Mouse (Mus musculus) stomach, embryonic 16.5 days (tissue): ENCODE results near the gene Chit1. TPM values are rescaled to one million over a fixed set of nuclear protein-coding genes. Genes with fewer than 3 reads are reported as not detected.

Source experiments
- ATAC-seq: fragments of 200-750 bp; cut with Nextera tagmentation; 2 replicates; pipeline ENCODE4 v1.8.0; 2017; ENCODE audit warnings: moderate number of reproducible peaks, moderate TSS enrichment; ENCODE audit not compliant: insufficient read depth, low FRiP score
- H3K27ac ChIP-seq: fragments of 300-500 bp; sonication (generic); 2 replicates; pipeline ENCODE4 v1.5.1; 2014; ENCODE audit warnings: low read length
- H3K27me3 ChIP-seq: fragments of 300-500 bp; sonication (generic); 2 replicates; pipeline ENCODE4 v1.6.1; 2014; ENCODE audit warnings: low read length, control low read depth, mixed read lengths; ENCODE audit not compliant: control insufficient read depth, insufficient read depth
- H3K36me3 ChIP-seq: fragments of 300-500 bp; sonication (generic); 2 replicates; pipeline ENCODE4 v1.6.1; 2014; ENCODE audit warnings: low read length; ENCODE audit not compliant: control insufficient read depth, insufficient read depth
- H3K4me1 ChIP-seq: fragments of 300-500 bp; sonication (generic); 2 replicates; pipeline ENCODE4 v1.6.1; 2014; ENCODE audit warnings: low read length, control low read depth, mixed read lengths; ENCODE audit not compliant: control insufficient read depth, insufficient read depth
- H3K4me2 ChIP-seq: fragments of 300-500 bp; sonication (generic); 2 replicates; pipeline ENCODE4 v1.6.1; 2014; ENCODE audit warnings: low read depth, low read length, mixed read lengths
- H3K4me3 ChIP-seq: fragments of 300-500 bp; sonication (generic); replicated peaks from 2 replicates; pipeline ENCODE4 v1.5.1; 2014; ENCODE audit warnings: mild to moderate bottlenecking, low read length
- H3K9ac ChIP-seq: fragments of 300-500 bp; sonication (generic); 2 replicates; pipeline ENCODE4 v1.6.1; 2014; ENCODE audit warnings: low read length
- H3K9me3 ChIP-seq: fragments of 300-500 bp; sonication (generic); replicated peaks from 2 replicates; pipeline ENCODE4 v1.6.1; 2016; ENCODE audit warnings: low read length, control low read depth; ENCODE audit not compliant: control insufficient read depth
- WGBS: fragments of 180-500 bp; shearing (Covaris S2); extraction: QIAGEN DNeasy Blood & Tissue Kit; methylation state at CpG from one replicate; pipeline ENCODE4 v1.1.7; 2014; 5-methylcytosine and 5-hydroxymethylcytosine counted together
- polyA plus RNA-seq: library from polyadenylated mRNA; unstranded; fragments of >200 nt; fragmentation: Nextera tagmentation; extraction: Ambion mirVana; gene quantifications from 2 replicates; pipeline ENCODE4 v1.2.1, GENCODE M21; 2015

Chit1 gene
- polyA plus RNA-seq, 1 experiment from 2014 or later: 4.8 TPM

DNA sequence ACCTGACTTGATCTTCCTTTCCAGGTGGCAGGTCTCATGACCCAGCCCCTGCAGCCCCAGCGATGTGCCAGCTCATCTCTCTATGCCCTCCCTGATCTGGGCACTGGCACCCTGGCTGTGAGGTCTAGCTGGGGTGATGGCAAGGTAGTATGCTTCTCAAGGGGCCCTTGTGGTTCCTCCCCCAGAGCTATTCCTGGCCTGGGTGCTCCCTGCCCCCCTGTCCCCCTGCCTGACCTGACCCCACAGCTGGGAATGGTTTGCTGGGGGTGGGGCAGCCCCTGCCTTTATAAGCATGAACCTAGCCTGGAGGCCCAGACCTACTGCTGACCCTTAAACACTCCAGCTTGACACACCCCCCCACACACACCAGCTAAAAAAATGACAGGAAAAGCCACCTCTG is 82.1 kb downstream of the Chit1 start, which contains the start of gene Mybph:
Gene Mybph, plus strand, starts transcription at position 323 of the 400 bp plus-strand sequence.
- no peak for ATAC-seq
- WGBS: 100% methylated on average over 1 of the region's 1 CpGs

DNA sequence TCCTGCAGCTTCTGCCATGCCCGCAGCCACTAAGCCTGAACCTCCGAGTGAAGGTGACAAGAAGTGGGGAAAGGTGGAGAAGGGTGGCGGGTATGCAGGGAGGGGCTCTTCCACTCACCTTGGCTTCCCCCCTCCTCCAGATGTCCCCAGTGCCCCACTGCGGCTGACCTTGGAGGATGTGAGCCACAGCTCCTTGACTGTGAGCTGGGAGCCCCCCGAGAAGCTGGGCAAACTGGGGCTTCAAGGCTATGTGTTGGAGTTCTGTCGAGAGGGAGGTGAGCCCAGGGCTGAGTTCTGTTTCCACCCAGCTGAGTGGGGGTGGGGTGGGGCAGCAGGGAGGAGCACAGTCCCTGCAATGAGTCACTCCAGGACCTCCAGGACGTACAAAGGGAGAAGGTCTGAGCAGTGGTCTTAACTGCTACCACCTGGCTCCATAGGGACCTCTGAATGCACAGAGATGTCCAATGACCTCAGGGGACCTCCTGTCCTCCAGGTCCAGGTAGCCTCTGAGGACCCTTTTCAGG is 82.7 kb downstream of the Chit1 start:
- Histone ChIP-seq H3K9ac (0 out of 2 replicates have a peak overlapping the region, but pooled peaks have one; percentile 9), H3K4me1 (peaks cover 14% of the 10 kb centered on the region), H3K9me3 (no peaks in the 10 kb centered on the region), H3K27me3 (no peaks in the 10 kb centered on the region), H3K4me3 (no peak overlapping the region), H3K27ac (no peak overlapping the region), H3K4me2 (no peak overlapping the region), H3K36me3 (no peaks in the 10 kb centered on the region)
- WGBS: 51% methylated on average over 7 of the region's 7 CpGs
- ATAC-seq: 0 out of 2 replicates have a peak, but pooled peaks have one; percentile 16

More for the DNA sequence above, 82.1 kb downstream of the Chit1 start, which contains the start of gene Mybph:
- Histone ChIP-seq H3K9ac (0 out of 2 replicates have a peak within 1 kb of the TSS, but pooled peaks have one; percentile 9), H3K4me1 (peaks cover 14% of the 10 kb centered on the region), H3K4me3 (no peak within 1 kb of the TSS), H3K4me2 (no peak within 1 kb of the TSS), H3K36me3 (no peaks in the 10 kb centered on the region), H3K27me3 (no peaks in the 10 kb centered on the region), H3K27ac (no peak within 1 kb of the TSS), H3K9me3 (no peaks in the 10 kb centered on the region)

DNA sequence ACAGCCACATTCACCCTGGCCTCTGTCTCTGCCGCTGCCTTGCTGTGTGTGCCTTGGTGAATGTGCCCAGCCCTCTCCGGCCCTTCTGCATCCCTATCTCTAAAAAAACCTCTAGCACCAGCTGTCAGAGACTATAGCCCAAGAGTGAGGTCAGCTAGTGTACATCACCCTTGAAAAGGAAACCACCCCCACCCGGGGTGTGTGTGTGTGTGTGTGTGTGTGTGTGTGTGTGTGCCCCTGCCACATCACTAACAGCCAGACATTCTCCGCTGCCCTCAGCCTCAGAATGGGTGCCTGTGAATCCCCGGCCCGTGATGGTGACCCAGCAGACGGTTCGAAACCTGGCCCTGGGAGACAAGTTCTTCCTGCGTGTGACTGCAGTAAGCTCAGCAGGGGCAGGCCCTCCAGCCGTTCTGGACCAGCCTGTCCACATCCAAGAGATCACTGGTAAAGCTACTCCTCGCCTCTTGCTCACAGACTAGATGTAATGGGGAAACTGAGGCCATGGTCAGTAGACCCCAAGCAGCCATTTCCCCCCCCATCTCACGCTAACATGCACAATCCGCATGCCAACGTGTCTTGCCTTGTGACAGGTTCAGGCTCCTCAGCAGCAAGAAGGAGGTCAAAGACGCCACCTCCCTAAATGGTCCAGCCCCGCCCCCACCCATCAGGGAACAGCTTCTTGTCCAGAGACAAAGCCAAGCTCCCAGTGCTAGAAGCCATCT is 83.4 kb downstream of the Chit1 start:
- H3K4me1 ChIP-seq: peaks cover 14% of the 10 kb centered on the region
- H3K27me3 ChIP-seq: no peaks in the 10 kb centered on the region
- 76% methylated on average over 16 of the region's 16 CpGs for WGBS
- H3K4me2 ChIP-seq: no peak overlapping the region
- no peak overlapping the region for H3K27ac ChIP-seq
- H3K4me3 ChIP-seq: no peak overlapping the region
- H3K9me3 ChIP-seq: no peaks in the 10 kb centered on the region
- H3K9ac ChIP-seq: no peak overlapping the region
- no peaks in the 10 kb centered on the region for H3K36me3 ChIP-seq
- ATAC-seq: no peak

DNA sequence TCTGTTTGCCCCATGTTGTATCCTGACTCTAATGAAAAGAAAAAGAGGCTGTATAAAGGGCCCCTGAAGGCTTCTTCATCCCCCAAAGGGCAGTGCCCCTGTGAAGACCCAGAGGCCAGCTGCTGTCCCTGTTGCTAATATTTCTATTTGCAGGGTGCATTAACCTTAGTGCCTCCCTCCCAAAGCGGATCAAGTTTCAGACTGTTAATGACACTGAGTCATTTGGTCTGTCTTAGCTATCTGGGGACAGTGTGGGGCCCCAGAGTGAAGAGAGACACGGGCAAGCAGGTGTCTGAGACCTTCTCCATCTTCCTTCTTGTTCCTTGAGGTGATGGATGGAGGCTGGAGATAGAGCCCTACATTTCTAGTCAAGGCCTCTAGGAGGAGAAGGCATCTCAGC is 84.1 kb downstream of the Chit1 start:
- ATAC-seq: no peak
- Histone ChIP-seq H3K9ac (no peak overlapping the region), H3K4me2 (no peak overlapping the region), H3K27me3 (no peaks in the 10 kb centered on the region), H3K27ac (no peak overlapping the region), H3K9me3 (no peaks in the 10 kb centered on the region), H3K36me3 (no peaks in the 10 kb centered on the region), H3K4me3 (no peak overlapping the region), H3K4me1 (peaks cover 14% of the 10 kb centered on the region)
- 38% methylated on average over 2 of the region's 2 CpGs for WGBS

DNA sequence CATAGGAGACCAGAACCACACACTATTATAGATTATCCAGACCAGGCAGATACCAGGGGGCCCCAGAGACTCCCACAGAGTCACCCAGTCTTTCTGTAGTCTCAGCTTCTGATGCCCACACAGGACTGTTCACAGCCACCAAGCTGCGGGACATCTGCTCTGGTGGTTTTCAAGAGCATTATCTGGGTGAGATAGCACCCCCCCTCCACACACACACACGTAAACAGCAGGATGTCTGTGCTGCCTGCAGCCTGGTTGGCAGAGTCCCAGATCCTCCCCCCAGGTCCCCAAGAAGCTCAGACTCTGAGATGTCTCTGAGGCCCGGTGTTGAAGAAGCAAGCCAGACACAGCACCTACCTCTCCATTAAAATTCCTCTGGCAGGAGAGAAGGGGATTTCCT is 84.5 kb downstream of the Chit1 start:
- Histone ChIP-seq H3K27me3 (no peaks in the 10 kb centered on the region), H3K4me2 (no peak overlapping the region), H3K36me3 (no peaks in the 10 kb centered on the region), H3K9ac (peak overlapping the region; percentile 10; the same call in 1 of the 2 replicates), H3K4me1 (peaks cover 14% of the 10 kb centered on the region), H3K27ac (peak overlapping the region; percentile 54; the same call in 1 of the 2 replicates), H3K4me3 (no peak overlapping the region), H3K9me3 (no peaks in the 10 kb centered on the region)
- 30% methylated on average over 3 of the region's 3 CpGs for WGBS
- ATAC-seq: no peak

DNA sequence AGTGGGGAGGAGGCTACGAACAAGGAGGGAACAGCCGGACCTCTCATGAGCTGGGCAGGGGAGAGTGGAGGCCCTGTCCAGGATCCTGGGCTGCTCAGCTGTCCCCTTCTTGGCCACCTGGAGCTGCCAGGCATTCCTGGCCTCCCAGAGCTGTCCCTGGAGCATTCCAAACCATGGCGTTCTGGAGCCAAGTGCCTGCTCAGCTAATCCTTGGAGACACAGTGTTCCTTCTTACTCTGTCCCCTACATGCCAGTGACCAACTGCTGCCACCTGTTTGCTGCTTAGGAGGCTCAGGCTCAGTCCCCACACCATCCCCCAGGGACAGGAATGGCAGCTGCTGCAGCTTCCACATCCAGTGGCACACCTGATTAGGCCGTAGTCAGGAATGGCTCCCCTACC is 84.9 kb downstream of the Chit1 start:
- peaks cover 14% of the 10 kb centered on the region for H3K4me1 ChIP-seq
- ATAC-seq: peak; percentile 26; the same call in 1 of the 2 replicates
- H3K27me3 ChIP-seq: no peaks in the 10 kb centered on the region
- no peak overlapping the region for H3K4me2 ChIP-seq
- WGBS: 44% methylated on average over 4 of the region's 4 CpGs
- no peaks in the 10 kb centered on the region for H3K36me3 ChIP-seq
- no peaks in the 10 kb centered on the region for H3K9me3 ChIP-seq
- H3K9ac ChIP-seq: peak overlapping the region; percentile 10; the same call in 1 of the 2 replicates
- H3K27ac ChIP-seq: peak overlapping the region; percentile 54; the same call in 1 of the 2 replicates
- no peak overlapping the region for H3K4me3 ChIP-seq

DNA sequence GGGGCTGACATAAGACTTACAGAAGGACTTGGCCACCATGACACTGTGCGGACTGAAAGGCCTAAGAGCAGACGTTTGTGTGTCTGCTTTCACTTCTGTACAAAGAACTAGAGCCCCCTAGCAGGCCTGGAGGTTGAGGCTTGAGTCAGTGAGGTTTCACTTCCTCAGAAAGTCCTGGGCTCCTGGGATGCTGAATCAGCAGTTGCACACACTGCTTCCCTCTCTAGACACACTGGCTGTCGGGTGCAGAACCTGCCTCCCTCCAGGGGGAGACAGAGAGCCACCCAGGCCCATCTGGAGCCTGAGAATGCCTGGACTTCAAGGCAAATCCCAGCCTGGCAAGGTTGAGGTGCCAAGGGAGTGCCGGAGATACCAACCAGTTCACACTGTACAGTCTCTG is 85.3 kb downstream of the Chit1 start:
- Histone ChIP-seq H3K4me1 (peaks cover 14% of the 10 kb centered on the region), H3K4me2 (no peak overlapping the region), H3K27me3 (no peaks in the 10 kb centered on the region), H3K27ac (peak overlapping the region; percentile 54; the same call in 1 of the 2 replicates), H3K9me3 (no peaks in the 10 kb centered on the region), H3K4me3 (no peak overlapping the region), H3K9ac (no peak overlapping the region), H3K36me3 (no peaks in the 10 kb centered on the region)
- WGBS: 62% methylated on average over 4 of the region's 4 CpGs
- ATAC-seq: peak; percentile 41; the same call in 1 of the 2 replicates

DNA sequence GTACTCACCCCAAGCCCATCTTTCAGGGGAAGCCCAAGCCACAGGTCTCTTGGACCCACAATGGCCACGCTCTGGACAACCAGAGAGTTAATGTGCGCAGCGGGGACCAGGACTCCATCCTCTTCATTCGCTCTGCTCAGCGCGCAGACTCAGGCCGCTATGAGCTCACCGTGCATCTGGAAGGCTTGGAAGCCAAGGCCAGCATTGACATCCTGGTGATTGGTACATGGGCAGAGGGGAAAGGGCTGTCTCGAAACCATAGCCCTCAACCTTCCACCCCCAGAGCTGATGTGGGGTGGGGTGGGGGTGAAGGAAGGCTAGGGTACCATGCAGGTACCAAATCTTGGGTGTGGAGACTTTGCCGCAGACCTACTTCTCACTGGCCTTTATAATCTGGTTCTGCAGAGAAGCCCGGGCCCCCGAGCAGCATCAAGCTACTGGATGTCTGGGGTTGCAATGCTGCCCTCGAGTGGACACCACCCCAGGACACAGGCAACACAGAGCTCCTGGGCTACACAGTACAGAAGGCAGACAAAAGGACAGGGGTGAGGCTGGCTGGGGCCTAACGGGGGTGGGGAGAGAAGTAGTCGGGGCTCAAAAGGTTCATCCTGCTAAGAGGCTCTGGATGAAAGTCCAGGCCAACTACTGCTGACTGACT is 86.4 kb downstream of the Chit1 start:
- 81% methylated on average over 15 of the region's 15 CpGs for WGBS

More for the DNA sequence above, 86.4 kb downstream of the Chit1 start:
- no peaks in the 10 kb centered on the region for H3K36me3 ChIP-seq
- no peak overlapping the region for H3K4me3 ChIP-seq
- H3K27ac ChIP-seq: no peak overlapping the region
- no peak for ATAC-seq
- H3K9me3 ChIP-seq: no peaks in the 10 kb centered on the region
- no peak overlapping the region for H3K9ac ChIP-seq
- H3K4me1 ChIP-seq: peaks cover 14% of the 10 kb centered on the region
- no peak overlapping the region for H3K4me2 ChIP-seq
- H3K27me3 ChIP-seq: no peaks in the 10 kb centered on the region
